Mouse (Mus musculus): ENCODE data around the gene Mxra8. TPM values are rescaled to one million over a fixed set of nuclear protein-coding genes. Genes with fewer than 3 reads are reported as not detected.

Gene Mxra8
- polyA plus RNA-seq, 1 experiment, result not detected

- Histone ChIP-seq H3K4me3 (replicated peaks) (peak overlapping the region; percentile 65), H3K9me3 (ENCODE audit: control insufficient read depth, low read length) (no peaks in the 10 kb centered on the region), H3K4me1 (ENCODE audit: control insufficient read depth) (peaks cover 37% of the 10 kb centered on the region), H3K27me3 (ENCODE audit: control insufficient read depth) (no peaks in the 10 kb centered on the region), H3K36me3 (ENCODE audit: control insufficient read depth) (peaks cover 46% of the 10 kb centered on the region)
- TF ChIP-seq TAL1 (IDR thresholded peaks at IDR 0.05; ENCODE audit: low read length) (no peak), GATA1 (IDR thresholded peaks at IDR 0.05; ENCODE audit: low read length) (no peak)
These were observed 7.6 kb upstream of the Mxra8 start for GRCm38 (mm10) chr4:155831831-155832230.

- Histone ChIP-seq H3K4me1 (ENCODE audit: control insufficient read depth) (peaks cover 37% of the 10 kb centered on the region), H3K4me3 (replicated peaks) (peak overlapping the region; percentile 65), H3K36me3 (ENCODE audit: control insufficient read depth) (peaks cover 41% of the 10 kb centered on the region), H3K9me3 (ENCODE audit: control insufficient read depth, low read length) (no peaks in the 10 kb centered on the region), H3K27me3 (ENCODE audit: control insufficient read depth) (no peaks in the 10 kb centered on the region)
- no peak for TF ChIP-seq GATA1 (IDR thresholded peaks at IDR 0.05; ENCODE audit: low read length)
- no peak for TF ChIP-seq TAL1 (IDR thresholded peaks at IDR 0.05; ENCODE audit: low read length)
These were observed 7.2 kb upstream of the Mxra8 start for GRCm38 (mm10) chr4:155832321-155832720.

GRCm38 (mm10) chr4:155833234-155833633 is 6.2 kb upstream of the Mxra8 start:
- Histone ChIP-seq H3K4me3 (replicated peaks) (peak overlapping the region; percentile 65), H3K4me1 (ENCODE audit: control insufficient read depth) (peaks cover 37% of the 10 kb centered on the region), H3K27me3 (ENCODE audit: control insufficient read depth) (peaks cover 6% of the 10 kb centered on the region), H3K36me3 (ENCODE audit: control insufficient read depth) (peaks cover 34% of the 10 kb centered on the region), H3K9me3 (ENCODE audit: control insufficient read depth, low read length) (no peaks in the 10 kb centered on the region)
- TF ChIP-seq GATA1 (IDR thresholded peaks at IDR 0.05; ENCODE audit: low read length) (no peak), TAL1 (IDR thresholded peaks at IDR 0.05; ENCODE audit: low read length) (no peak)

- Histone ChIP-seq H3K9me3 (ENCODE audit: control insufficient read depth, low read length) (no peaks in the 10 kb centered on the region), H3K4me3 (replicated peaks) (no peak overlapping the region), H3K36me3 (ENCODE audit: control insufficient read depth) (peaks cover 30% of the 10 kb centered on the region), H3K4me1 (ENCODE audit: control insufficient read depth) (peaks cover 37% of the 10 kb centered on the region), H3K27me3 (ENCODE audit: control insufficient read depth) (peaks cover 8% of the 10 kb centered on the region)
- TF ChIP-seq GATA1 (IDR thresholded peaks at IDR 0.05; ENCODE audit: low read length), result no peak
These were observed 5.6 kb upstream of the Mxra8 start for GRCm38 (mm10) chr4:155833836-155834235.

- Histone ChIP-seq H3K36me3 (ENCODE audit: control insufficient read depth) (peaks cover 16% of the 10 kb centered on the region), H3K9me3 (ENCODE audit: control insufficient read depth, low read length) (no peaks in the 10 kb centered on the region; the same call in 1 of the 2 replicates), H3K4me1 (ENCODE audit: control insufficient read depth) (peaks cover 45% of the 10 kb centered on the region), H3K4me3 (replicated peaks) (no peak overlapping the region), H3K27me3 (ENCODE audit: control insufficient read depth) (peaks cover 43% of the 10 kb centered on the region)
- TF ChIP-seq TAL1 (IDR thresholded peaks at IDR 0.05; ENCODE audit: low read length), result no peak
- no peak for TF ChIP-seq GATA1 (IDR thresholded peaks at IDR 0.05; ENCODE audit: low read length)
These were observed 2.0 kb upstream of the Mxra8 start for GRCm38 (mm10) chr4:155837404-155838010.

GRCm38 (mm10) chr4:155838187-155839153 is 1.0 kb upstream of the Mxra8 start:
- Histone ChIP-seq H3K4me3 (replicated peaks) (no peak overlapping the region), H3K27me3 (ENCODE audit: control insufficient read depth) (peaks cover 53% of the 10 kb centered on the region), H3K9me3 (ENCODE audit: control insufficient read depth, low read length) (no peaks in the 10 kb centered on the region; the same call in 1 of the 2 replicates), H3K36me3 (ENCODE audit: control insufficient read depth) (peaks cover 7% of the 10 kb centered on the region), H3K4me1 (ENCODE audit: control insufficient read depth) (peaks cover 35% of the 10 kb centered on the region)
- TF ChIP-seq GATA1 (IDR thresholded peaks at IDR 0.05; ENCODE audit: low read length) (no peak), TAL1 (IDR thresholded peaks at IDR 0.05; ENCODE audit: low read length) (no peak)

- H3K36me3 ChIP-seq (ENCODE audit: control insufficient read depth), result no peaks in the 10 kb centered on the region
- peaks cover 27% of the 10 kb centered on the region for H3K4me1 ChIP-seq (ENCODE audit: control insufficient read depth)
- H3K27me3 ChIP-seq (ENCODE audit: control insufficient read depth), result peaks cover 57% of the 10 kb centered on the region
These were observed 859 bp downstream of the Mxra8 start for GRCm38 (mm10) chr4:155840076-155841002.

GRCm38 (mm10) chr4:155841003-155841454 is 1.5 kb downstream of the Mxra8 start:
- Histone ChIP-seq H3K36me3 (ENCODE audit: control insufficient read depth) (no peaks in the 10 kb centered on the region), H3K4me3 (replicated peaks) (peak overlapping the region; percentile 65), H3K27me3 (ENCODE audit: control insufficient read depth) (peaks cover 61% of the 10 kb centered on the region), H3K9me3 (ENCODE audit: control insufficient read depth, low read length) (no peaks in the 10 kb centered on the region; the same call in 1 of the 2 replicates), H3K4me1 (ENCODE audit: control insufficient read depth) (peaks cover 27% of the 10 kb centered on the region)
- TF ChIP-seq TAL1 (IDR thresholded peaks at IDR 0.05; ENCODE audit: low read length) (no peak), GATA1 (IDR thresholded peaks at IDR 0.05; ENCODE audit: low read length) (no peak)

More at GRCm38 (mm10) chr4:155840076-155841002, 859 bp downstream of the Mxra8 start:
- no peaks in the 10 kb centered on the region; the same call in 1 of the 2 replicates for H3K9me3 ChIP-seq (ENCODE audit: control insufficient read depth, low read length)
- H3K4me3 ChIP-seq (replicated peaks), result peak overlapping the region; percentile 65
- TF ChIP-seq TAL1 (IDR thresholded peaks at IDR 0.05; ENCODE audit: low read length) (no peak), GATA1 (IDR thresholded peaks at IDR 0.05; ENCODE audit: low read length) (no peak)
